Mouse (Mus musculus): ENCODE results near the gene Gpr62.
A peak's percentile ranks its signal among the peaks of the same experiment; 100 is the strongest.

DNA sequence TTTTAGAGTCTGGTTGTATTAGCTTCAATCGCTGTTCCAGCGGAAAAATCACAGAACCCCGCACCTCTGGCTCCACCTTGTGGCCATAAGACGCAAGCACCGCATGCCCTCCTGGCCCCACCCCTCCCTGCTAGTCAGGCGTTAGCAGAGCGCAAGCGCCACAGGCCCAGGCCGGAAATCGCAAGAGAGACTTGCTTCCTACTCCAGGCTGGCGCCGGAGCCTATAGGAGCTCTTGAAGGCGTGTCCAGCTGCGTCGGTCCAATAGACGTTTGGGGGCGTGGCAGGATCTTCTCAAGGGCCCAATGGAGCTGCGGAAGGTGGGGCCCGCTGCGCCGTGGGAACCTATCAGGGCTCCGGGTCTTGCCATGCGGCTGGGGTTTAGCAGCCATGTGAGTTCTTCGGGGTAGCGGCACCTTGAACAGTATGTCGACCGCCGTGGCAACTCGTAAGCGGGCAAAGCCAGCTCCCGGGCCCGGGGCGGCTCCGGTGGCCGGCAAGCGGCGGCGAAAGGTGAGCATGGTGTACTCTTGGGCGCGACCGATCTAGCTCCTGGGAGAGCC lies 11.3 kb upstream of the Gpr62 start, which contains the start of gene Parp3:
- TF ChIP-seq CTCF (conservative IDR thresholded peaks at IDR 0.05; ENCODE audit: low read length) (peak; percentile 94), NANOG (IDR thresholded peaks at IDR 0.05; ENCODE audit: borderline replicate concordance, low read length) (no peak), POU5F1 (IDR thresholded peaks at IDR 0.05; ENCODE audit: borderline replicate concordance, low read length) (no peak)

All from E14TG2a.4 (cell line).